Mouse (Mus musculus) heart, embryonic 13.5 days (tissue): ENCODE data around the gene Theg. TPM values are rescaled to one million over a fixed set of nuclear protein-coding genes. Genes with fewer than 3 reads are reported as not detected.

Source experiments
- ATAC-seq: fragments of 200-750 bp; cut with Nextera tagmentation; 2 replicates; pipeline ENCODE4 v1.8.0; 2017; ENCODE audit warnings: moderate TSS enrichment; ENCODE audit not compliant: insufficient number of reproducible peaks, low FRiP score, low TSS enrichment; ENCODE audit errors: extremely low read depth
- H3K27ac ChIP-seq: fragments of 300-500 bp; sonication (generic); replicated peaks from 2 replicates; pipeline ENCODE4 v1.5.1; 2015; ENCODE audit warnings: moderate library complexity, mild to moderate bottlenecking, inconsistent platforms
- H3K27me3 ChIP-seq: fragments of 300-500 bp; sonication (generic); replicated peaks from 2 replicates; pipeline ENCODE4 v1.6.1; 2015; ENCODE audit warnings: mild to moderate bottlenecking, inconsistent platforms
- H3K36me3 ChIP-seq: fragments of 300-500 bp; sonication (generic); 2 replicates; pipeline ENCODE4 v1.6.1; 2015; ENCODE audit warnings: mild to moderate bottlenecking, inconsistent platforms
- H3K4me1 ChIP-seq: fragments of 300-500 bp; sonication (generic); 2 replicates; pipeline ENCODE4 v1.6.1; 2015; ENCODE audit warnings: inconsistent platforms
- H3K4me2 ChIP-seq: fragments of 300-500 bp; sonication (generic); 2 replicates; pipeline ENCODE4 v1.6.1; 2015; ENCODE audit warnings: inconsistent platforms, mild to moderate bottlenecking, moderate library complexity
- H3K4me3 ChIP-seq: fragments of 300-500 bp; sonication (generic); 2 replicates; pipeline ENCODE4 v1.5.1; 2015; ENCODE audit warnings: moderate library complexity, mild to moderate bottlenecking, inconsistent platforms
- H3K9ac ChIP-seq: fragments of 300-500 bp; sonication (generic); 2 replicates; pipeline ENCODE4 v1.6.1; 2015; ENCODE audit warnings: inconsistent platforms, mild to moderate bottlenecking, moderate library complexity
- H3K9me3 ChIP-seq: fragments of 300-500 bp; sonication (generic); 2 replicates; pipeline ENCODE4 v1.6.1; 2016; ENCODE audit warnings: inconsistent platforms
- WGBS: fragments of 180-500 bp; shearing (Covaris S2); methylation state at CpG from one replicate; pipeline ENCODE4 v1.1.7; 2015; ENCODE audit warnings: mixed read lengths; 5-methylcytosine and 5-hydroxymethylcytosine counted together
- polyA plus RNA-seq: library from polyadenylated mRNA; unstranded; fragments of >200 nt; fragmentation: Nextera tagmentation; extraction: Ambion mirVana; gene quantifications from 2 replicates; pipeline ENCODE4 v1.2.1, GENCODE M21; 2015

Theg gene
- polyA plus RNA-seq, result not detected in 2 replicates

DNA sequence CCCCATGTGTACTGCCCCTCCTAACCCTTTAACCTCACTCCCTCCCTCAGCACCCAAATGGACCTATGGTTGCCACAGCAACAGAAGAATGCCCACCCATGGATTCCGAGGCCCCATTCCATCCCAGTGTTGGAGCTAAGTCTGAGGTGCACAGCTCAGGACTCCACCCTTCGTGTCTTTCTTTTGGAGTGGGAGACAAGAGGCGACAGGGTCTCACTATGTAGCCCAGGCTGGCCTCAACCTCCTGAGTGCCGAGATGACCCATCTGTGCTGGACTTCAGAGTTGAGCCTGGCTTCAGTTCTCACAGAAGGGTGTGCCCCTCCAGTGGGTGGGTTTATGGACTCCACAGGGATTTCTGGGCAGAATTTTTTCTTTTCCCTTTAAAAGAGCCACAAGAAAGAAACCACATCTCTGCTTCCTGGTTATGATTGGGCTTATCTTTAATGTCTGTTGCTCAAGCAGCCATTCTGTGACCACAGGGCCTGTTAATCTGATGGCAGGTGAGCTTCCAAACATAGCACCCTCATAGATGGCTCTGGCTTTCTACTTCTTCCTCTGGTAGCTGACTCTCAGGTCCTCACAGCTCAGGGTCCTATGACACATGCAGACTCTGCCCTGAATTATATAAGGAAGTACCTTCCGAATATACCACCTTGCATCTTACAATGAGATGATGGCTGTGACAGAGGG is at the start of gene Theg:
Gene Theg (minus strand): TSS at position 271 of the 691 bp plus-strand sequence.
- 72% methylated on average over 5 of the region's 5 CpGs for WGBS
- Histone ChIP-seq H3K36me3 (no peaks in the 10 kb centered on the region), H3K4me1 (no peaks in the 10 kb centered on the region), H3K27me3 (peaks cover 13% of the 10 kb centered on the region; the same call in 1 of the 2 replicates), H3K9me3 (no peaks in the 10 kb centered on the region), H3K4me3 (no peak within 1 kb of the TSS), H3K4me2 (no peak within 1 kb of the TSS), H3K27ac (no peak within 1 kb of the TSS), H3K9ac (no peak within 1 kb of the TSS)
- ATAC-seq, result no peak

- no peaks in the 10 kb centered on the region for H3K36me3 ChIP-seq
- no peak for ATAC-seq
- H3K9ac ChIP-seq, result no peak overlapping the region
- H3K4me3 ChIP-seq, result no peak overlapping the region
- H3K27ac ChIP-seq, result no peak overlapping the region
- peaks cover 59% of the 10 kb centered on the region for H3K27me3 ChIP-seq
- H3K4me1 ChIP-seq, result peaks cover 23% of the 10 kb centered on the region
- peak overlapping the region; percentile 96; the same call in 1 of the 2 replicates for H3K4me2 ChIP-seq
- no peaks in the 10 kb centered on the region for H3K9me3 ChIP-seq
- 81% methylated on average over 8 of the region's 8 CpGs for WGBS
Measured at GRCm38 (mm10) chr10:79636287-79636686, 49.2 kb upstream of the Theg start.

- H3K9ac ChIP-seq, result no peak overlapping the region
- peaks cover 33% of the 10 kb centered on the region for H3K27me3 ChIP-seq
- H3K4me1 ChIP-seq, result peaks cover 13% of the 10 kb centered on the region
- WGBS, result 73% methylated on average over 17 of the region's 17 CpGs
- no peak overlapping the region for H3K4me3 ChIP-seq
- H3K36me3 ChIP-seq, result no peaks in the 10 kb centered on the region
- no peaks in the 10 kb centered on the region for H3K9me3 ChIP-seq
- H3K4me2 ChIP-seq, result no peak overlapping the region
- no peak overlapping the region for H3K27ac ChIP-seq
- ATAC-seq, result no peak
Measured at GRCm38 (mm10) chr10:79633006-79633777, 46.1 kb upstream of the Theg start.

DNA sequence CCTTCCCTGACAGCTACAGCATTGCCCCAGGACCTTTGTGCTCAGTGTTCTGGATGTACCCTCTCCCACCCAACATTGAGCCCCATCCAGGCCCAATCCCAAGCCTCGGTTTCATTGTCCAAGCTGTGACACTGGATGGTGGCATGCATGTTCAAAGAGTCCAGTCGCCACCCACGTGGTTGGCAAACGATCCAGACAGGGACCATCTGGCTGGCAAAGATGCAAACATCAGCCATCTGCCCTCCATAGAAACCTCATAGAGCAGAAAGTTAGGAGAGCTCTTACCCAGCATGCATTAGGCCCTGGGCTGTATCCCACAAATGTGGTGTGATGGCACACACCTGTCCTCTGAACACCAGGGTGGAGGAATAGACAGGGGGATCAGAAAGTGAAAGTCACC is 44.3 kb upstream of the Theg start:
- ATAC-seq, result no peak
- Histone ChIP-seq H3K27ac (no peak overlapping the region), H3K4me2 (no peak overlapping the region), H3K4me3 (no peak overlapping the region), H3K27me3 (peaks cover 15% of the 10 kb centered on the region), H3K9me3 (no peaks in the 10 kb centered on the region), H3K4me1 (no peaks in the 10 kb centered on the region), H3K9ac (no peak overlapping the region), H3K36me3 (no peaks in the 10 kb centered on the region)
- WGBS, result 85% methylated on average over 4 of the region's 4 CpGs

GRCm38 (mm10) chr10:79628377-79628776 is 41.2 kb upstream of the Theg start:
- no peak overlapping the region for H3K27ac ChIP-seq
- H3K9me3 ChIP-seq, result no peaks in the 10 kb centered on the region
- H3K4me2 ChIP-seq, result no peak overlapping the region
- H3K9ac ChIP-seq, result no peak overlapping the region
- 80% methylated on average over 5 of the region's 5 CpGs for WGBS
- peaks cover 9% of the 10 kb centered on the region; the same call in 1 of the 2 replicates for H3K27me3 ChIP-seq
- ATAC-seq, result no peak
- no peak overlapping the region for H3K4me3 ChIP-seq
- no peaks in the 10 kb centered on the region for H3K36me3 ChIP-seq
- no peaks in the 10 kb centered on the region for H3K4me1 ChIP-seq

DNA sequence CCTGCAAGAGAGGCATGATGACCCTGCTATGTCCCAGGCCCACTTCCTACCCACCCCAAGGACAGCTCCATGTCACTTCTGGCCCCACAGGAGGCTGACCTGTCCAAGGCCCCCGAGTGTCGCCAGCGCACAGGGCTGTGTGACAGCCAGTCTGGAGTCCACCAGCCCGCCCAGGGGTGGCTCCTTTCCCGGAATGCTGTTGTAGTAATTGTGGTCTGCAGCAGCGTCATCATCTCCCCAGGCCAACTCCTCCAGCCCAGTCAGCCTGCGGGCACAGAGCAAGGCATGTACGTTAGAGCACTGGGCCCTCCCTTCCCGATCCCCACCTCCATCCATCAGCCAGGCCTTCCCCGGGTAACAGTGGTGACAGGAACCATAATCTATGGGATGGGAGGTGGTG is 39.0 kb upstream of the Theg start:
- Histone ChIP-seq H3K27ac (no peak overlapping the region), H3K4me3 (no peak overlapping the region), H3K9ac (no peak overlapping the region), H3K36me3 (no peaks in the 10 kb centered on the region), H3K4me1 (no peaks in the 10 kb centered on the region), H3K4me2 (no peak overlapping the region), H3K27me3 (peaks cover 14% of the 10 kb centered on the region; the same call in 1 of the 2 replicates), H3K9me3 (no peaks in the 10 kb centered on the region)
- whole genome bisulfite sequencing, result 72% methylated on average over 10 of the region's 10 CpGs
- no peak for ATAC-seq

- Histone ChIP-seq H3K9ac (no peak overlapping the region), H3K36me3 (no peaks in the 10 kb centered on the region), H3K27me3 (peaks cover 14% of the 10 kb centered on the region; the same call in 1 of the 2 replicates), H3K27ac (no peak overlapping the region), H3K4me3 (no peak overlapping the region), H3K4me2 (no peak overlapping the region), H3K9me3 (no peaks in the 10 kb centered on the region), H3K4me1 (no peaks in the 10 kb centered on the region)
- ATAC-seq, result no peak
- WGBS, result 63% methylated on average over 9 of the region's 9 CpGs
Measured at GRCm38 (mm10) chr10:79625398-79625797, 38.3 kb upstream of the Theg start.

GRCm38 (mm10) chr10:79623950-79624349 is 36.8 kb upstream of the Theg start:
- H3K9me3 ChIP-seq, result no peaks in the 10 kb centered on the region
- H3K27me3 ChIP-seq, result peaks cover 14% of the 10 kb centered on the region; the same call in 1 of the 2 replicates
- no peak for ATAC-seq
- H3K27ac ChIP-seq, result no peak overlapping the region
- no peak overlapping the region for H3K9ac ChIP-seq
- H3K4me3 ChIP-seq, result no peak overlapping the region
- no peaks in the 10 kb centered on the region for H3K4me1 ChIP-seq
- no peaks in the 10 kb centered on the region for H3K36me3 ChIP-seq
- no peak overlapping the region for H3K4me2 ChIP-seq
- WGBS, result 72% methylated on average over 12 of the region's 12 CpGs

DNA sequence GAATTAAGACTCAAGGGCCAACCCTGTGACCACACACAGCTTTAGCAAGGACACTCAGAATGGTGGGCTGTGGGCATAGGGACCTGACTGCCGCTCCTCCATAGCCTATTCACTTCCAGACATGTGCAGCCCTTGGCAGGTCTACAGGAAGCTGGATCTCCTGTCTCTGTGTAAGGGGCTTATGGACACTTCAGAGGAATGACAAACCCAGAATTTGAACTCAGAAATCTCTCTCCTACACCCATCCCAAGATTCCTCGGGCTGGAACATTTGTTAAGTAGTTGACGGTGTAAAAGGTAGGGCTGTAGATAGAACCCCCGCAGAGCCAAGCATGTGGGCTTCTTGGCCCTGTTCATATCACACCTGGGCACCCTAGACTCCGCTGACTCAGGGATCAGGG is 29.2 kb upstream of the Theg start:
- H3K4me3 ChIP-seq, result no peak overlapping the region

GRCm38 (mm10) chr10:79615860-79616259 is 28.7 kb upstream of the Theg start:
- 13% methylated on average over 8 of the region's 8 CpGs for WGBS
- no peak for ATAC-seq
- Histone ChIP-seq H3K4me1 (peaks cover 25% of the 10 kb centered on the region), H3K9ac (no peak overlapping the region), H3K4me2 (no peak overlapping the region), H3K27ac (no peak overlapping the region), H3K36me3 (no peaks in the 10 kb centered on the region), H3K9me3 (no peaks in the 10 kb centered on the region), H3K27me3 (peaks cover 47% of the 10 kb centered on the region), H3K4me3 (no peak overlapping the region)

More for the DNA sequence above, 29.2 kb upstream of the Theg start:
- Histone ChIP-seq H3K36me3 (no peaks in the 10 kb centered on the region), H3K27me3 (peaks cover 42% of the 10 kb centered on the region), H3K9ac (no peak overlapping the region), H3K4me2 (no peak overlapping the region), H3K4me1 (peaks cover 25% of the 10 kb centered on the region), H3K9me3 (no peaks in the 10 kb centered on the region), H3K27ac (no peak overlapping the region)
- no peak for ATAC-seq
- WGBS, result 75% methylated on average over 5 of the region's 5 CpGs

DNA sequence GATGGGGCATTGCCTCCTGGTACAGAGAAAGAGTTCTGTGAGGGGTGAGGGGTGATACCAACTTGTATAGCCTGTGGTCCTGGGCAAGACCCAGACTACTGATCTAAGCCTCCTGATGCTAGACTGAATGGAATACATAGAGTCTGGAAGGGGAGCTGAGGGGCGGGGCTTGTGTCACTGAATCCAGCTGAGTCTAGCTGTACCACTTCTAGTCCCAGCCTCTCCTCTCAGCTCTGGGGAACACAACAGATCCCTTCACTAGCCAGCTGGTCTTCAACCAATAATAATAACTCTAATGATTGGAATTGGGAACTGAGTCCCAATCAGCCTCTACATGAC is 27.1 kb upstream of the Theg start:
- Histone ChIP-seq H3K27me3 (peaks cover 63% of the 10 kb centered on the region), H3K27ac (no peak overlapping the region), H3K4me1 (peaks cover 25% of the 10 kb centered on the region), H3K9me3 (no peaks in the 10 kb centered on the region), H3K4me3 (peak overlapping the region; percentile 61; the same call in 1 of the 2 replicates), H3K9ac (no peak overlapping the region), H3K4me2 (peak overlapping the region; percentile 84), H3K36me3 (no peaks in the 10 kb centered on the region)
- no peak for ATAC-seq
- 80% methylated on average over 1 of the region's 1 CpGs for WGBS
